Mouse (Mus musculus) heart, embryonic 13.5 days (tissue): ENCODE measurements around the gene Fam19a3. TPM values are rescaled to one million over a fixed set of nuclear protein-coding genes. Genes with fewer than 3 reads are reported as not detected.

Experiments
- ATAC-seq: fragments of 200-750 bp; cut with Nextera tagmentation; 2 replicates; pipeline ENCODE4 v1.8.0; 2017; ENCODE audit warnings: moderate TSS enrichment; ENCODE audit not compliant: insufficient number of reproducible peaks, low FRiP score, low TSS enrichment; ENCODE audit errors: extremely low read depth
- H3K27ac ChIP-seq: fragments of 300-500 bp; sonication (generic); replicated peaks from 2 replicates; pipeline ENCODE4 v1.5.1; 2015; ENCODE audit warnings: moderate library complexity, mild to moderate bottlenecking, inconsistent platforms
- H3K27me3 ChIP-seq: fragments of 300-500 bp; sonication (generic); replicated peaks from 2 replicates; pipeline ENCODE4 v1.6.1; 2015; ENCODE audit warnings: mild to moderate bottlenecking, inconsistent platforms
- H3K36me3 ChIP-seq: fragments of 300-500 bp; sonication (generic); 2 replicates; pipeline ENCODE4 v1.6.1; 2015; ENCODE audit warnings: mild to moderate bottlenecking, inconsistent platforms
- H3K4me1 ChIP-seq: fragments of 300-500 bp; sonication (generic); 2 replicates; pipeline ENCODE4 v1.6.1; 2015; ENCODE audit warnings: inconsistent platforms
- H3K4me2 ChIP-seq: fragments of 300-500 bp; sonication (generic); 2 replicates; pipeline ENCODE4 v1.6.1; 2015; ENCODE audit warnings: inconsistent platforms, mild to moderate bottlenecking, moderate library complexity
- H3K4me3 ChIP-seq: fragments of 300-500 bp; sonication (generic); 2 replicates; pipeline ENCODE4 v1.5.1; 2015; ENCODE audit warnings: moderate library complexity, mild to moderate bottlenecking, inconsistent platforms
- H3K9ac ChIP-seq: fragments of 300-500 bp; sonication (generic); 2 replicates; pipeline ENCODE4 v1.6.1; 2015; ENCODE audit warnings: inconsistent platforms, mild to moderate bottlenecking, moderate library complexity
- H3K9me3 ChIP-seq: fragments of 300-500 bp; sonication (generic); 2 replicates; pipeline ENCODE4 v1.6.1; 2016; ENCODE audit warnings: inconsistent platforms
- WGBS: fragments of 180-500 bp; shearing (Covaris S2); methylation state at CpG from one replicate; pipeline ENCODE4 v1.1.7; 2015; ENCODE audit warnings: mixed read lengths; 5-methylcytosine and 5-hydroxymethylcytosine counted together
- polyA plus RNA-seq: library from polyadenylated mRNA; unstranded; fragments of >200 nt; fragmentation: Nextera tagmentation; extraction: Ambion mirVana; gene quantifications from 2 replicates; pipeline ENCODE4 v1.2.1, GENCODE M21; 2015

The Fam19a3 gene
- polyA plus RNA-seq, 1 experiment from 2014 or later = 0.96 TPM

DNA sequence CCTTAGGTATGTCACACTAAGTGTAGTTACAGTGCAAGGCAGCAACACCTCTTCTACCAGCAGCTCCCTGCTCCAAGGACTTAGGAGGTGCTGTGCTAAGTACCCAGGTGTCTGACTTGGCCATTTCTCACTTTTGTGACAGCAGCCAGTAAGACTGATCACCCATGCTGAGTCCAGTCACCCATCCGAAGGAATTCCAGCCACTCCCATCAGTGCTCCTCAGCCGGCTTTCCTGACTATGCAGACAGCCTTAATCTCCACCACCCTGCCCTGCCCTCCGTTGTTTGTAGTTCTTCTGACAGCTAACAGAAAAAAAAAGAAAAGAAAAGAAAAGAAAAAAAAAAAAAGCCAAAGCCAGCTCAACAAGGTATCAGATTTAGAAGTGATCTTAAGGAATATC, 30.1 kb upstream of the Fam19a3 start:
- no peak for ATAC-seq
- H3K9ac ChIP-seq = no peak overlapping the region
- no peaks in the 10 kb centered on the region for H3K27me3 ChIP-seq
- H3K9me3 ChIP-seq = no peaks in the 10 kb centered on the region
- no peak overlapping the region for H3K27ac ChIP-seq
- peaks cover 31% of the 10 kb centered on the region for H3K4me1 ChIP-seq
- H3K4me3 ChIP-seq = no peak overlapping the region
- peaks cover 30% of the 10 kb centered on the region for H3K36me3 ChIP-seq
- no peak overlapping the region for H3K4me2 ChIP-seq
- WGBS = 15% methylated on average over 3 of the region's 3 CpGs

DNA sequence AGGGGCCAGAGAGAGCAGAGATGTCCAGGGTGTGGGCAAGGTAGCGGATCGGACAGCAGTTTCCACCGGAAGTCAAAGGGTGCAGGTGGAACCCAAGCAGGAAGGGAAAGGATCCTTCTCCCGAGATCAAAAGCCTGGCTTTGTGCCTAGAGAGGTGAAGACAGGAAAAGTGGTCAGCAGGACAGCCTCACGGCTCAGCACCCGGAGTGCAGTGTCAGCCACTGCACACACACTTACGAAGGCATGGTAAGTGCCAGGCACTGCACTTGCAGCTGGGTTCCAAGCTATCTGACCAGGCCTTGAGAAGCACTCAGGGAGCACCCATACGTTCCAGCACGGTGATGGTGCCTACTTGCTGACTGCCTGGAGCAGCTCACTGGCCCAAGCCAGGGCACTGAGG, 23.9 kb upstream of the Fam19a3 start:
- H3K4me1 ChIP-seq = peaks cover 18% of the 10 kb centered on the region
- WGBS = 35% methylated on average over 9 of the region's 9 CpGs
- peak; percentile 37; the same call in 1 of the 2 replicates for ATAC-seq
- no peaks in the 10 kb centered on the region for H3K9me3 ChIP-seq
- 0 out of 2 replicates have a peak overlapping the region, but pooled peaks have one; percentile 12 for H3K9ac ChIP-seq
- peaks cover 64% of the 10 kb centered on the region for H3K36me3 ChIP-seq
- H3K4me3 ChIP-seq = no peak overlapping the region
- peak overlapping the region; percentile 37; the same call in 1 of the 2 replicates for H3K27ac ChIP-seq
- no peak overlapping the region for H3K4me2 ChIP-seq
- no peaks in the 10 kb centered on the region for H3K27me3 ChIP-seq

DNA sequence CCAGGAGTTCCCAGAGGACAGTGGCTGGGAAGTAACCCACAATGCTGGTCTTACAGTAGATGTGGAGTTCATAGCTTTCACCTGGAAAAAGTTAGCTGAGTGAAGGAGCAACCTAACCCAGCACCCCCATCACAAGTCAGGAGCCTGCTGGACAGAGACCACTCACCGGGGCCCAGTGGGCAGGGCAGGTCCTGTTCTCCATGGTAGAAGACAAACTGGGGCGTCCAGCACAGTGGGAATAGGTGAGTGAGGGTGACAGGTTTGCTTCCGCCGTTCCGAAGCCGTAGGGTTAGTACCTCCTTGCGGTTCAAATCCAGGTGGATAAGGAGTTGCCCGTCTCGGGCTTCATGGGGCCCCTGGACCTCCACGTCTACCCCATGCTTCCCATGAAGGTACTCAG, 22.7 kb upstream of the Fam19a3 start:
- Histone ChIP-seq H3K36me3 (peaks cover 76% of the 10 kb centered on the region), H3K4me2 (no peak overlapping the region)
- WGBS = 91% methylated on average over 10 of the region's 10 CpGs

DNA sequence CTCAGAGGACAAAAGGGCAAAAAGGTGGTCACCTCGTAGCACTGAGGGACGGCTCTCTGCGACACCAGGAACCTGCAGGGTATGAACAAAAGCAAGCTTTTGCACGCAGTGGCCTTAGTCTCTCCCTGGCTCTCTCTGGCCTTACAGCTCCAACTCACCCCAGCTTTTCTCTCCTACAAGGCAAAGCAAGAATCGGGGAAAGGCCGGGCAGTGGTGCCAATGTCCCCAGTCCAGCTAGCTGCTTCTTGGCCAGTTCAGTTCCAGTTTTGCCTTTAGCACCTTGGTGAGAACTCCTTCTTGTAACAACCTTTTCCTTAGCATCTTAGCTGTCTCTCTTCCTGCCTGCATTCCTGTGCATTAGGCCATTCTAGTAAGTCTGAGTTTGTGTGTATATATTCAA, 19.8 kb upstream of the Fam19a3 start:
- no peak for ATAC-seq
- Histone ChIP-seq H3K9me3 (no peaks in the 10 kb centered on the region), H3K4me1 (peaks cover 17% of the 10 kb centered on the region), H3K27me3 (no peaks in the 10 kb centered on the region), H3K4me2 (no peak overlapping the region), H3K9ac (no peak overlapping the region), H3K36me3 (peaks cover 86% of the 10 kb centered on the region), H3K4me3 (no peak overlapping the region), H3K27ac (no peak overlapping the region)
- 88% methylated on average over 6 of the region's 6 CpGs for WGBS

More for the DNA sequence above, 22.7 kb upstream of the Fam19a3 start:
- H3K9me3 ChIP-seq = no peaks in the 10 kb centered on the region
- H3K4me1 ChIP-seq = peaks cover 18% of the 10 kb centered on the region
- no peak overlapping the region for H3K4me3 ChIP-seq
- H3K27me3 ChIP-seq = no peaks in the 10 kb centered on the region
- no peak overlapping the region for H3K9ac ChIP-seq
- no peak overlapping the region for H3K27ac ChIP-seq
- ATAC-seq = no peak

DNA sequence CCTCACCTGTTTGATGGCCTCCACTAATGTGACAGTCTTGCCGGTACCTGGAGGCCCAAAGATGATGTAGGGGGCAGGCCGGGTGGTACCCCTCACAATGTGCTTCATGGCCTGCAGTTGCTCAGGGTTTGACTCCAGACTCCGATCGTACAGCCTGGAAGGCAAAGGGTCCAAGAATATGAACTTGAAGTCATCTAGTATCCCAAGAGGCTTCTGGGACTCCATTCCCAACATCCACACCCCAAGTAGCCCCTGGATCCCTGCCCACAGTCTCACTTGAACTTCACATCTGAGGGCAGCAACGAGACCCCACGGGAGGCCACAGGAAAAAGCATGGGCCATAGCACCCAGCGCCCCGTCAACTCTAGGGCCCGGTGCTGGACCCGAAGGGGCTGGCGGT, 19.0 kb upstream of the Fam19a3 start:
- Histone ChIP-seq H3K4me1 (peaks cover 17% of the 10 kb centered on the region), H3K9ac (no peak overlapping the region), H3K27me3 (no peaks in the 10 kb centered on the region), H3K4me2 (no peak overlapping the region), H3K9me3 (no peaks in the 10 kb centered on the region), H3K4me3 (no peak overlapping the region), H3K27ac (no peak overlapping the region), H3K36me3 (peaks cover 89% of the 10 kb centered on the region)
- WGBS = 92% methylated on average over 11 of the region's 11 CpGs
- no peak for ATAC-seq

DNA sequence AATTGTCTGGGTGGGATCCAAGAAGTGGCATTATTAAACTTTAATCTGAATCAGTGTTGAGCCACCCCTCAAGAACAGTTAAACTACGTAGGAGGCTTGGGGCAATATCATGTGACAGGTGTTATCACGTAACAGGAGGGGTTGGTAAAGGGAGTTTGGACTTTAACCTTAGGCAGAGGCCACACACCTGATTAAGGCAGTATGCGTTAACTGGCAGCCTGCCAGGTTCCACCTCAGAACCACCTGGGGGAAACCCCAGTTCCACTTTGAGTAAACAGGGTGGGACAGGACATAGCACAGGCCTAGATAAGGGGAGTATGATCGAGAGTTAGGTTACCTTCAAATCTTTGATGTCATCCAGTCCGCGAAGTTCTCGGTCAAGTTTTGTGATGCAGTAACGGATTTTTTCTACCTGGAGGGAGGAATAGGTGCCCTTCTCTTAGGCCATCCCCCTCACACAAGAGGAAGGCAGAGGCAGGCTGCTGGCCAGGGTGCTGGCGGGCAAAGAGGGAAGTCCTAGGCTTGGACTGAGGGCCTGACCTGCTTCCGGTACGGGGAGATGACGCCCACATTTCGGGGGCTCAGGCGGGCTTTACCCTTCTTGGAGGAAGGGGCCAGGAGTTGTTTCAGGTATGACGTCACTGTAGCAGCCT, 14.9 kb upstream of the Fam19a3 start:
- Histone ChIP-seq H3K9ac (0 out of 2 replicates have a peak overlapping the region, but pooled peaks have one; percentile 19), H3K36me3 (peaks cover 91% of the 10 kb centered on the region), H3K4me3 (no peak overlapping the region), H3K9me3 (no peaks in the 10 kb centered on the region), H3K27ac (0 out of 2 replicates have a peak overlapping the region, but pooled peaks have one; percentile 96), H3K27me3 (no peaks in the 10 kb centered on the region), H3K4me2 (no peak overlapping the region), H3K4me1 (peaks cover 52% of the 10 kb centered on the region)
- WGBS = 67% methylated on average over 15 of the region's 15 CpGs
- ATAC-seq = no peak

DNA sequence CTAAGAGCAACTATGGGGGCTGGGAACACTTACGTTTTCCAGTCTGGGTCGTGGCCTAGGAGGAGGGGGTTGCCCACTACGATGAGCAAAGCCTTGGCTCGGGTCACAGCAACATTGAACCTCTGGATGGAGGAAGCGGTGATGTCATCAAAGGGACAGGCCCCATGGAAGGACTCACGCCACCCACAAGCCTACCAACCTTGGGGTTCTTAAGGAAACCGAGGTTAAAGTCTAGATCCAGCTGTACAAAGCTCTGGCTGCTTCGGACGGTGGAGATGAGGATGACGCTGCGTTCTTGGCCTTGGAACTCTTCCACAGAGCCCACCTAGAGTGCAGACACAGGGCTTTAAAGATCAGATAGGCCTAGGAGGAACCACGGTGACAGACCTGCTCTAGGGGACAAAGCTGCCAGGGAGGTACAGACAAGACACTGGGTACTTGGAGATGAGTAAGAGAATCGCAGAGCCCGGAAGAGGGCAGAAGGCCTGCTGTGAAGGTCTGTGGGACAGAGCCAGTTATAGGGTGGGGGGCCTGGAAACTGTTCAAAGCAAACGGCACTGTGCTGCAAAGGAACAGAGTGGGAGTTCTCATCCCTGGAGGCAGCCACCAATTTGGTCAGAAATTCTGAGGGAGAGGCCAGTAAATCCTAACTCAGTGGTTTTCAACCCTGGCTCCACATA, 14.2 kb upstream of the Fam19a3 start:
- H3K9me3 ChIP-seq = no peaks in the 10 kb centered on the region
- H3K4me1 ChIP-seq = peaks cover 59% of the 10 kb centered on the region
- no peak for ATAC-seq
- no peak overlapping the region for H3K4me3 ChIP-seq
- H3K9ac ChIP-seq = peak overlapping the region; percentile 19; the same call in 1 of the 2 replicates
- 60% methylated on average over 15 of the region's 15 CpGs for WGBS
- peaks cover 87% of the 10 kb centered on the region for H3K36me3 ChIP-seq
- no peak overlapping the region for H3K4me2 ChIP-seq
- H3K27ac ChIP-seq = peak overlapping the region; percentile 96
- H3K27me3 ChIP-seq = no peaks in the 10 kb centered on the region

DNA sequence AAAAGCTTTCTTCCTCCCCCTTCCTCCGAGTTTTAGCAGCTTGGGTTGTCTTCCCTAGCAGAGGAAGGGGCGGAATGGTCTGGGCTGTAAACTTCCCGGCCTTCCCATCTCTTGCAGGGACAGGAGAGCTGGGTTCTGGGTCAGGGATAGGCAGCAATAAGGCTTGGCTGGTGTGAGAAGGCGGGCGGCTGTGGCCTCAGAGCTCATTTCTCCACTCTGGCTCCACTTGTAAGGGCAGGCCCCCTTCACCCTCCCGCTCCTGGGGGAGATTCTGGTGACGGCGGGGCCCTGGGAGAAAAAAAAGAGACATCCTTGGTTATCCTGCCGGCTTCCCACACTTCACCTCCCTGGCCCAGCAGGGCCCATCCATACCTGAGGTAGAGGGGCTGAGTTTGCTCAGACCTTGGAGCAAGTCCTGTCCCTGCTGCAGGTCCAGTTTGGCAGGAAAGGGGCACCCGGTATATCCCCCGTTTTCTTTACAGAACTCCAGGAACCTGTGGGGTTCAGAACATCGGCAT, 13.4 kb upstream of the Fam19a3 start:
- no peak for ATAC-seq
- Histone ChIP-seq H3K9me3 (no peaks in the 10 kb centered on the region), H3K36me3 (peaks cover 80% of the 10 kb centered on the region), H3K4me1 (peaks cover 67% of the 10 kb centered on the region), H3K9ac (peak overlapping the region; percentile 72), H3K27ac (peak overlapping the region; percentile 96), H3K4me3 (no peak overlapping the region), H3K4me2 (peak overlapping the region; percentile 32), H3K27me3 (no peaks in the 10 kb centered on the region)
- WGBS = 47% methylated on average over 12 of the region's 12 CpGs

DNA sequence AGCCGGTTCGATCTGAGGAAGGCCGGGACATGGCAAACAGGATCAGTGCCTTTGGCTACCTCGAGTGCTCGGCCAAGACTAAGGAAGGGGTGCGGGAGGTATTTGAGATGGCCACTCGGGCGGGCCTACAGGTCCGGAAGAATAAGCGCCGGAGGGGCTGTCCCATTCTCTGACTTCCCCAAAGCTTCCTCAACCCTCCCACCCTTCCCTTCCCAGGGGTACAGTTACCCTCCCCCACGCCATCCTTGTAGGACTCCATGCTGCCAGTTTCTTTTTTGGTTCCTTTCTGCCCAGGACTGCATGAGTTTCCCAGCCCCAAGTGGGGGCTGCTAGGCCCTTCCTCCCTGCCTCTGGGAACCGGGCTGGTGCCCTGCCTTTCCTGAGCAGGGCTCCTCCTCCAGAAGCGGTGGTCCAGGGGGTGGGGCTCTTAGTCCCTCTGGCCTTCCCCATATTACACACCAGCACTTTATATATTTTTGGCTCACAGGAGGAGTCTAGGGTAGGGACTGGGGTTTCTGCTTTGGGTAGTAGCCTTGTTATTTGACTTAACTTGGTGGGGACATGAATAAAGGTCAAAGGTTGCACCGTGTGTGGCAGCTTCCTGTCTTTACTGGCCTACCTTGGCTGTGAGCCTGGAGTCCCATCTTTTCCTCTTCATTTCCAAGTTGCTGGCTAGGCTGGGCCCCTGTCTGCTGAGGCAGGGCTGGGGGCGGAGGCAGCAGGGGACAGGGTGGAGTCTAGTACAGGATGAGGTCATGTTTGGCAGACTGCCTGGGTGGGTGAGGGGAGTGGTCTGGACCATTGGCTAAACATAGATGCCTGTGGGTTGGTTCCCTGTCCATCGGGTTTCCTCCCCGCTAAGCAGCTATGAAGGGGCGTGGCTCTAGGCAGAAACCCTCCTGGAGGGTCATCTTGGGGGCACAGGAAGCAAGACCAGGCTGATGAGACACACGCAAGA, 12.5 kb upstream of the Fam19a3 start:
- peaks cover 72% of the 10 kb centered on the region for H3K4me1 ChIP-seq
- ATAC-seq = peak; percentile 84
- no peaks in the 10 kb centered on the region for H3K27me3 ChIP-seq
- H3K4me3 ChIP-seq = peak overlapping the region; percentile 17; the same call in 1 of the 2 replicates
- 34% methylated on average over 20 of the region's 20 CpGs for WGBS
- H3K27ac ChIP-seq = peak overlapping the region; percentile 96
- H3K9me3 ChIP-seq = no peaks in the 10 kb centered on the region
- peaks cover 71% of the 10 kb centered on the region for H3K36me3 ChIP-seq
- H3K4me2 ChIP-seq = peak overlapping the region; percentile 48
- H3K9ac ChIP-seq = peak overlapping the region; percentile 70

DNA sequence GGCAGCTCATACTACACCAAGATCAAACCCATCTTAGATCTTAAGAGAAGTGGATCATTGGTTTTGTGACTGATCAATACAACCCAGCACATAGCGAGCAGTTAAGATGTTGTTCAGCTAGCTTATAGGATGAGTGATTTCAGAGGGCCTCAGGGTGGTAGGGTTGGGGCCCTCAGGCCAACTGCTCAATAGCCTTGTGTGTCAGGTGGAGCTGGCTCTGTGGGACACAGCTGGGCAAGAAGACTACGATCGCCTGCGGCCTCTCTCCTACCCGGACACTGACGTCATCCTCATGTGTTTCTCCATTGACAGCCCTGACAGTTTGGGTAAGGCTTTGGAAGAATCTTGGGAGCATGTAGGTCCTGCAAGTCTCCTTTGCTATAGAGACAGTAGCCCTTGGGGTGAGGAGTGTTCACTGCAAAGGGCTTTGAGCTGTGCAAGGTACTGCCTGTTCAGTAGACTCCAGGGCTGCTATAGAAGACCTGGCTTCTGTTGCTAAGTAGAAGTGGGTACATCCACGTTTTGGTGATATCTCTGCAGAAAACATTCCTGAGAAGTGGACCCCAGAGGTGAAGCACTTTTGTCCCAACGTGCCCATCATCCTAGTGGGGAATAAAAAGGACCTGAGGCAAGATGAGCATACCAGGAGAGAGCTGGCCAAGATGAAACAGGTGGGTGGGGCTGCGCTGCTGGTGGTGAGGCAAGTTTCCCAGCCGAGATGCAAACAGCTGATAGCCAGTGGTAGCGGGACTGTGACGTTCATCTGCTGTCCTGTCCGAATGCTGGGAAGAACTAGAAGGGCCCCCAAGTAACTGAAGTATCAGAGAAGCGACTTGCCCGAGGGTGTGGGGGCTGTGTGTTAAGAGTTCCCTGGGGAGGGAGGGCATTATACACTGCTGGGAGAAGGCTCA, 11.0 kb upstream of the Fam19a3 start:
- Histone ChIP-seq H3K36me3 (peaks cover 61% of the 10 kb centered on the region), H3K27me3 (no peaks in the 10 kb centered on the region), H3K4me3 (no peak overlapping the region), H3K9ac (peak overlapping the region; percentile 70), H3K9me3 (no peaks in the 10 kb centered on the region), H3K27ac (peak overlapping the region; percentile 96), H3K4me1 (peaks cover 80% of the 10 kb centered on the region), H3K4me2 (peak overlapping the region; percentile 48)
- no peak for ATAC-seq
- WGBS = 53% methylated on average over 15 of the region's 15 CpGs
